Mouse (Mus musculus) midbrain, postnatal 0 days (tissue): ENCODE measurements around the gene Ttll8. TPM values are rescaled to one million over a fixed set of nuclear protein-coding genes. Genes with fewer than 3 reads are reported as not detected.

Experiments
- ATAC-seq: fragments of 200-750 bp; cut with Nextera tagmentation; 2 replicates; pipeline ENCODE4 v1.8.0; 2017; ENCODE audit warnings: moderate number of reproducible peaks, mild to moderate bottlenecking, moderate TSS enrichment, moderate library complexity; ENCODE audit not compliant: low FRiP score
- DNase-seq: peaks from one replicate; pipeline ENCODE4 v3.0.0-alpha.2; 2015; ENCODE audit warnings: low spot score
- H3K27ac ChIP-seq: fragments of 300-500 bp; sonication (generic); 2 replicates; pipeline ENCODE4 v1.5.1; 2014; ENCODE audit warnings: low read depth, mild to moderate bottlenecking, low read length, mixed read lengths
- H3K27me3 ChIP-seq: fragments of 300-500 bp; sonication (generic); 2 replicates; pipeline ENCODE4 v1.6.1; 2014; ENCODE audit warnings: low read length, control low read depth, mixed read lengths; ENCODE audit not compliant: insufficient read depth
- H3K36me3 ChIP-seq: fragments of 300-500 bp; sonication (generic); 2 replicates; pipeline ENCODE4 v1.6.1; 2014; ENCODE audit warnings: low read length, control low read depth, mixed read lengths; ENCODE audit not compliant: insufficient read depth
- H3K4me1 ChIP-seq: fragments of 300-500 bp; sonication (generic); 2 replicates; pipeline ENCODE4 v1.6.1; 2014; ENCODE audit warnings: mild to moderate bottlenecking, control low read depth, antibody characterized with exemption, low read length, mixed read lengths; ENCODE audit not compliant: insufficient read depth
- H3K4me2 ChIP-seq: fragments of 300-500 bp; sonication (generic); 2 replicates; pipeline ENCODE4 v1.6.1; 2014; ENCODE audit warnings: low read depth, mild to moderate bottlenecking, low read length, mixed read lengths; ENCODE audit not compliant: poor library complexity, severe bottlenecking
- H3K4me3 ChIP-seq: fragments of 300-500 bp; sonication (generic); 2 replicates; pipeline ENCODE4 v1.5.1; 2014; ENCODE audit warnings: low read depth, mild to moderate bottlenecking, low read length, moderate library complexity
- H3K9ac ChIP-seq: fragments of 300-500 bp; sonication (generic); replicated peaks from 2 replicates; pipeline ENCODE4 v1.6.1; 2014; ENCODE audit warnings: mild to moderate bottlenecking, low read length, moderate library complexity, mixed read lengths; ENCODE audit not compliant: poor library complexity, severe bottlenecking
- H3K9me3 ChIP-seq: fragments of 300-500 bp; sonication (generic); 2 replicates; pipeline ENCODE4 v1.6.1; 2016; ENCODE audit warnings: low read length, control low read depth
- CTCF ChIP-seq: IDR thresholded peaks from 2 replicates; pipeline ENCODE4 v1.5.1; 2016; ENCODE audit warnings: antibody characterized with exemption, mild to moderate bottlenecking
- WGBS: fragments of 180-500 bp; shearing (Covaris S2); extraction: QIAGEN DNeasy Blood & Tissue Kit; methylation state at CpG from one replicate; pipeline ENCODE4 v1.1.7; 2014; 5-methylcytosine and 5-hydroxymethylcytosine counted together
- polyA plus RNA-seq: library from polyadenylated mRNA; unstranded; fragments of >200 nt; fragmentation: Nextera tagmentation; extraction: Ambion mirVana; gene quantifications from 2 replicates; pipeline ENCODE4 v1.2.1, GENCODE M21; 2015
- total RNA-seq: library from RNA; depleted of rRNA; stranded (reverse); fragments of >200 nt; gene quantifications from 2 replicates; pipeline ENCODE4 v1.2.3, GENCODE M21; 2014

Gene Ttll8
- total and polyA plus RNA-seq, 2 experiments from 2014 or later = 0.35 TPM; not detected in 1

GRCm38 (mm10) chr15:88866934-88867356 lies 87.3 kb downstream of the Ttll8 start:
- Histone ChIP-seq H3K36me3 (peaks cover 27% of the 10 kb centered on the region), H3K4me3 (no peak overlapping the region), H3K27me3 (no peaks in the 10 kb centered on the region), H3K4me1 (peaks cover 6% of the 10 kb centered on the region; the same call in 1 of the 2 replicates), H3K27ac (no peak overlapping the region), H3K9ac (no peak overlapping the region), H3K9me3 (no peaks in the 10 kb centered on the region), H3K4me2 (no peak overlapping the region)
- DNase-seq (no peak), ATAC-seq (no peak)
- WGBS = 56% methylated on average over 7 of the region's 7 CpGs
- no peak for TF ChIP-seq CTCF

- peaks cover 27% of the 10 kb centered on the region for H3K36me3 ChIP-seq
- DNase-seq (no peak), ATAC-seq (no peak)
- no peak overlapping the region for H3K4me3 ChIP-seq
- H3K4me2 ChIP-seq = no peak overlapping the region
- TF ChIP-seq CTCF = no peak
- H3K27ac ChIP-seq = no peak overlapping the region
- peaks cover 6% of the 10 kb centered on the region; the same call in 1 of the 2 replicates for H3K4me1 ChIP-seq
- no peak overlapping the region for H3K9ac ChIP-seq
- H3K27me3 ChIP-seq = no peaks in the 10 kb centered on the region
- WGBS = 88% methylated on average over 4 of the region's 4 CpGs
- no peaks in the 10 kb centered on the region for H3K9me3 ChIP-seq
Observed at GRCm38 (mm10) chr15:88865888-88866695, 88.1 kb downstream of the Ttll8 start.

GRCm38 (mm10) chr15:88865061-88865460 lies 89.2 kb downstream of the Ttll8 start:
- Histone ChIP-seq H3K9ac (no peak overlapping the region), H3K4me3 (peak overlapping the region; percentile 61; the same call in 1 of the 2 replicates), H3K9me3 (no peaks in the 10 kb centered on the region), H3K4me1 (peaks cover 6% of the 10 kb centered on the region; the same call in 1 of the 2 replicates), H3K27me3 (no peaks in the 10 kb centered on the region), H3K27ac (no peak overlapping the region), H3K4me2 (no peak overlapping the region), H3K36me3 (peaks cover 27% of the 10 kb centered on the region)
- no peak for TF ChIP-seq CTCF
- DNase-seq (no peak), ATAC-seq (no peak)
- WGBS = 92% methylated on average over 14 of the region's 14 CpGs

- peak overlapping the region; percentile 61 for H3K4me3 ChIP-seq
- H3K36me3 ChIP-seq = peaks cover 27% of the 10 kb centered on the region
- peak overlapping the region; percentile 79 for H3K4me2 ChIP-seq
- 38% methylated on average over 22 of the region's 22 CpGs for WGBS
- H3K27me3 ChIP-seq = no peaks in the 10 kb centered on the region
- peaks cover 6% of the 10 kb centered on the region; the same call in 1 of the 2 replicates for H3K4me1 ChIP-seq
- ATAC-seq = peak; percentile 18; the same call in 1 of the 2 replicates
- peak overlapping the region; percentile 71 for H3K9ac ChIP-seq
- H3K27ac ChIP-seq = peak overlapping the region; percentile 85
- H3K9me3 ChIP-seq = no peaks in the 10 kb centered on the region
- no peak for DNase-seq
- TF ChIP-seq CTCF = peak; percentile 56
Observed at GRCm38 (mm10) chr15:88864270-88865030, 89.8 kb downstream of the Ttll8 start.

- Histone ChIP-seq H3K4me2 (peak overlapping the region; percentile 79), H3K4me3 (peak overlapping the region; percentile 61), H3K9ac (peak overlapping the region; percentile 71), H3K27ac (peak overlapping the region; percentile 85), H3K36me3 (peaks cover 27% of the 10 kb centered on the region), H3K4me1 (peaks cover 6% of the 10 kb centered on the region; the same call in 1 of the 2 replicates), H3K27me3 (no peaks in the 10 kb centered on the region), H3K9me3 (no peaks in the 10 kb centered on the region)
- 0% methylated on average over 32 of the region's 39 CpGs for WGBS
- peak; percentile 55 for ATAC-seq
- peak; percentile 20 for TF ChIP-seq CTCF
- peak; percentile 94 for DNase-seq
Observed at GRCm38 (mm10) chr15:88863695-88864231, 90.5 kb downstream of the Ttll8 start.
